Mouse (Mus musculus) activated CD4-positive, CD25-positive, alpha-beta regulatory T cell (primary cell): ENCODE results near the gene Lonp1. TPM values are rescaled to one million over a fixed set of nuclear protein-coding genes. Genes with fewer than 3 reads are reported as not detected.

Source experiments
- polyA plus RNA-seq, 2 experiments: library from polyadenylated mRNA; unstranded; fragments of 100-300 nt; shearing (Covaris generic); gene quantifications; one replicate each; pipeline ENCODE4 v1.2.1; 2017

Gene Lonp1
- 10 to 100 TPM; 34.4 to 41.3 TPM for polyA plus RNA-seq

DNA sequence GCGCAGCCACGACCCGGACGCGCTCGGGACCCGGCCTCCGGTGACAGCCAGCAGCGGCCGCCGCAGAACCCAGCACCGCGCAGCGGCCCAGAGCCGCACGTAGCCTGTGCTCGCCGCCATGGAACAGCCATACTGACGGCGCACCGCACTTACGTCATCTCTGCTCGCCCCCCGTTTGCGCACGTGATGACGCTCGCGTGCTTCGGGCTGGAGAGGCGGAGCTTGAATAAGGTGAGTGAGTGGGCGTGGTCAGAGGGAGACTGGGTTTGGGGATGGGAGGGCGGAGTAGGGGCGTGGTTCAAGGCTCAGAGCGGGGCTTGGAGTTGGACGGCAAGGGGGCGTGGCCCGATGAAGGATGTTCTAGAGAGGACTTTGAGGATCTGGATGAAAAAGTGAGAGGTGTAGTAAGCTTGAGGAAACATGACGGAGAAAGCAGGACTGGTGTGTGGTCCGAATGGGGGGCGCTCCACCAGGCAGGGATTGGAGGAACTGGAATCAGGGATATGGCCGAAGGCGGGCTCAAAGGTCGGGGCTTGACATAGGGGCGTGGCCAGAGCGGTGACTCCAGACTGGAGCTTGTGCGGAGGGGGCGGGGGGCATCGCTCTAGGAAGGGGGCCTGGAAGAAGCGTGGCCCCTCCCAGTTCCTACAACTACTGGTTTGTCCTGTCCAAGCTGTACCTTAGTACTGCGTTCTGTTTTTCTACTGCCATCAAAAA lies at the start of gene Lonp1:
Gene Lonp1, minus strand, starts transcription at position 134 of the 717 bp plus-strand sequence.

DNA sequence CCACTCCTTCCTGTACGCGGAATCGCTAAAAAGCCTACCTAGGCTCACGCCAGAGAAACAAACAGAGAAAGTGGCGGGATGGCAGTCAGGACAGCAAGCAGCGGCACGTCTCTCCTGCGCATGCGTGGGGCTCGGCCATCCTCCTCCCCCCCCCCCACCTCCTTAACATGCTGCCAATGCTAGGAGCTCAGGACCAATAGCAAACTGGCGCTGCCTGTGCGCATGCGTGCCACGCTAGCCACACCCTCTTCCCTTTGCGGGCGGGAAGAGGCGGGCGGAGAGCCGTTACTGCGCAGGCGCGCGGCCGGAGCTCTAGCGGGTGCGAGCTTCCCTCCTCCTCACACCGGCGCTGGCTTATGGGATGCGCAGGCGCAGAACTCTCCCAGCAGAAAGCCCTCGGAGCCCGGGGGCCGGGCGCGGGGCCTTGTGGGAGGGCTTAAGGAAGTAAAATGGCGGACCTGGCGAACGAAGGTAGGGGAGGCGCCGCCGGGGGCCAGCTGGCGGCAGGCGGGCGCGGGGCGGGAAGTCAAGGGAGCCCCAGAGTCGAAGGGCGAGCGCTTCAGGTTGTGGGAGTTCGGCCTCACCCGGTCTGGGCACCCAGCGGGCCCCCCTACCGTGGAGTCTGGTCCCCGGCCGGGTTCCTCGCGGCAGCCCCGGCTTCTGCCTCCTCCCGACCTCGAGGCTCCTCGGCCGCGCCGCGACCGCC lies 46.4 kb upstream of the Lonp1 start, which contains the start of gene Ranbp3:
Gene Ranbp3, plus strand, starts transcription at position 354 of the 706 bp plus-strand sequence.

DNA sequence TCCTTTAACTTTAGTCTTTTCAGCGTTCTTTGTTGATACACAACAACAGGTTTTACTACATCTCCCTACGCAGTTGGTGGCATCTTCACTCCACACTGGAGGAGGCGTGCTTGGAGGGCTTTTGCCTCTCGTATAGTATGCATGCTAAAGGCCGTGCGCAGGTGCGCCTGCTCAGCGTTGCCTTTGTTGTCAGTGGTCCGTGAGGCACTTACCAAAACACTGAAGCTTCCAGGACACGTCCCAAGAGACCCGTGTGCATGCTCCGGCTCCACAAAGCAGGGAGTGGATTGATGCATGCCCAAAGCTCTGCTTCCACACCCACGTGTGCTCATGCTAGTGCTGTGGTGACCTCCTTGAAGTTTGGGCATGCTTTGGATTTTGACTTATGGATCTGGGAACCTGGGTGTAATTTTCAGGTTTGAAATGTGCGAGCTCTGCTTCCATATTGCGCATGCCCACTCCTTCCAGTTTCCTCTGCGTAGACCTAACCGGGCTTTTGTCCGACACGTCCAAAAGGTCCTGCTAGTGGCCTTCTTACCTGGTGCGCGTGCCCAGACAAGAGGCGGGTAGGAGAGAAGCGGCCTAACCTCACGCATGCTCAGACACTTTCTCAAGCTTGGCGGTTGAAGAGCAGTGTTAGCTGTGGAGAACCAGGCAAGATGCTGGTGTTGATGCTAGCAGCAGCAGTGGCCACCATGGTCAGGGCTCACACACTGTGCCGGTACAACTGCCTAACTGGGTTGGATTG lies 1.0 kb upstream of the Lonp1 start, which contains the start of gene Catsperd:
Gene Catsperd, plus strand, starts transcription at position 614 of the 748 bp plus-strand sequence.

GRCm38 (mm10) chr17:56613236-56613844 lies 13.3 kb downstream of the Lonp1 start, which contains the start of gene Rpl36:
Gene Rpl36, plus strand, starts transcription at chr17:56613416.

DNA sequence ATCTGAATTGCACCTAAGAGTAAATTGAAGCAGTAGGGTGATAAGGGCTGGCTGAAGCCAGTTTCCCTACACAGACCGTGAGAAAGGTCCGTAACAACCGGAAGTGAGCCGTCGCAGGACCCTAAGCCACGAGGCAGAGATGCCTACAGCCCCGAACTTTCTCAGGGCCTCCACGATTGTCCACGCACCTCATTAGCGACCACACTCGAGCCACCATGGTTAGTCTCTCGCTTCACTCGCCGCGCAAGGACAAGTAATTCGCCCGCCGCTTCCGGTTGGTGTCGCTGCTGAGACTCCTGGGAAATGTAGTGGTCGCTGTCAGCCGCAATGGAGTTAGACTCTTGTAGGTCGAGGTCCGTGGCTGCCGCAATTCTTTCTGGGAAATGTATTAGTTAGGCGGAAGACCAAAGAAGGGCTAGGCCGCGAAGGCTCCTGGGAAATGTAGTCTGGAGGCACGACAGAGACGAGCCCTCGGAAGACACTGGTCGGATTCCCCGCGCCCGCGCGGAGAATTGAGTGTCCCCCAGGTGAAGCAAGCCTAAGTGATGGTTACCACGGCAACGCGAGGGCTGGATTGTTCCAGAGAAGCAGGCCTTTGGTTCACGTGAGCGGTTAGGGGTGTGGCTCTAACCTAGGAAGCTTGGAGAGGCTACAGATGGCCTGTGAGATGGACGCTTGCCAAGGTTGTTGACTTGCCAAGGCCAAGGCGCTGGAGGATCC lies 17.1 kb downstream of the Lonp1 start, which contains the start of gene 2410015M20Rik:
Gene 2410015M20Rik, minus strand, starts transcription at position 320 of the 720 bp plus-strand sequence.

GRCm38 (mm10) chr17:56584257-56585130 lies 42.2 kb downstream of the Lonp1 start, which contains the start of the genes Safb2 and Safb:
Gene Safb2, minus strand, starts transcription at chr17:56584585.
Gene Safb, plus strand, starts transcription at chr17:56584825.

Other genes starting within 250 kb of the Lonp1 start
- gene Ptprs, start 150.4 kb downstream of the Lonp1 start, polyA plus RNA-seq, result 10 to 100 TPM; 22.0 to 26.0 TPM
- not detected for gene Znrf4, start 114.5 kb downstream of the Lonp1 start, polyA plus RNA-seq
- gene Gm20219, start 72.5 kb downstream of the Lonp1 start, polyA plus RNA-seq, result under 1 TPM; 0.63 to 1.00 TPM
- 100 to 1,000 TPM; 107 to 129 TPM for gene Safb2, start 42.3 kb downstream of the Lonp1 start, polyA plus RNA-seq
- 100 to 1,000 TPM; 124 to 148 TPM for gene Safb, start 42.1 kb downstream of the Lonp1 start, polyA plus RNA-seq
- 100 to 1,000 TPM; 189 to 264 TPM for gene 2410015M20Rik, start 17.1 kb downstream of the Lonp1 start, polyA plus RNA-seq
- 1,000 to 10,000 TPM; 1,401 to 2,699 TPM for gene Rpl36, start 13.5 kb downstream of the Lonp1 start, polyA plus RNA-seq
- under 1 TPM; 0.16 to 0.36 TPM for gene Catsperd, start 1.3 kb upstream of the Lonp1 start, polyA plus RNA-seq
- 10 to 100 TPM; 79.3 to 90.3 TPM for gene Ranbp3, start 46.4 kb upstream of the Lonp1 start, polyA plus RNA-seq
- 100 to 1,000 TPM; 284 to 322 TPM for gene Ndufa11, start 90.9 kb upstream of the Lonp1 start, polyA plus RNA-seq
- 10 to 100 TPM; 11.9 to 18.9 TPM for gene Vmac, start 91.1 kb upstream of the Lonp1 start, polyA plus RNA-seq
- not detected for gene Nrtn, start 130.6 kb upstream of the Lonp1 start, polyA plus RNA-seq
- 10 to 100 TPM; 37.5 to 47.0 TPM for gene Dus3l, start 137.9 kb upstream of the Lonp1 start, polyA plus RNA-seq
- 1 to 10 TPM in 1 of 2 experiments, under 1 TPM in 1; 0.69 to 1.7 TPM for gene Prr22, start 143.4 kb upstream of the Lonp1 start, polyA plus RNA-seq
- gene Rfx2, start 204.1 kb upstream of the Lonp1 start, polyA plus RNA-seq, result 1 to 10 TPM in 1 of 2 experiments, under 1 TPM in 1; 0.95 to 1.7 TPM
- not detected for gene Acsbg2, start 247.6 kb upstream of the Lonp1 start, polyA plus RNA-seq
- gene 1700061G19Rik, start 248.6 kb upstream of the Lonp1 start, polyA plus RNA-seq, result under 1 TPM; 0.10 to 0.27 TPM